Mouse (Mus musculus) embryo, embryonic 11 days (tissue): ENCODE measurements at regions not wholly inside any gene's neighbourhood (a gene's known extent, or its start where the extent isn't known, plus 50 kb on each side); places are given as distances from the start of the nearest gene placed in this dataset.
"Not testable (repeated sequence)": the region's sequence is repeated elsewhere in the genome, so short reads cannot be mapped to it uniquely, and the experiment has no call there.

Experiments
- DNase-seq: peaks from one replicate; pipeline ENCODE4 v3.0.0-alpha.2; 2015

GRCm38 (mm10) chrX:152511922-152512321 lies 51.2 kb upstream of the Cldn34a start:
- DNase-seq = not testable (repeated sequence)

GRCm38 (mm10) chrX:152505405-152505804 lies 57.7 kb upstream of the Cldn34a start:
- not testable (repeated sequence) for DNase-seq

DNA sequence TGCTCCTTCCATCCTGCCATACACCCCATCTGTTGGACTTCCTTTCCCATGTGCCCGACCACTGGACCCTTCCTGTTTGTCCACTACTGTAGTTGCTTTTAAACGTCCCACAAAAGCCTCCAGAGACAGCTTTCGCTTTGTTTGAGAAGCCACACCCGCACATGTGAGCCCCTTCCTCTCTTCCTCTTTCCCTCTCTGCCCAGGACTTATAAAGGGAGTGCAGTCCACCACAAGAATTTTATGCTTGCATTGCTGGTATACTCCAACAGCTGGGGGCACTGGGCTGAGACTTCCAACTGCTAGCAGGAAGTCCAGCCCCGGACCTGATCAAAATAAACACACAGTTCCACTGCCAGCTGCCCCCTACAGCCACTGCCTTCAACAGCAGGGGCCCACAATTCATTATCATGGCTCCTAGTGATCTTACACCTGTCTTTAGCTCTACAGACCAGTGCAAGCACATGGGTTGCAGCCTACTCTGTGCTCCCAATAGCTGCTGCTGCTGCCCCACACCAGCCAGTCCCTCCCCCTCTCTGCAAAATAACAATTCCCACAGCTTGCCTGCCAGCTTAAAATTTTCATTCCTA lies 63.7 kb upstream of the Cldn34a start:
- DNase-seq = not testable (repeated sequence)

- DNase-seq = peak; percentile 2
Measured at GRCm38 (mm10) chrX:152471387-152472010, 91.6 kb upstream of the Cldn34a start.

DNA sequence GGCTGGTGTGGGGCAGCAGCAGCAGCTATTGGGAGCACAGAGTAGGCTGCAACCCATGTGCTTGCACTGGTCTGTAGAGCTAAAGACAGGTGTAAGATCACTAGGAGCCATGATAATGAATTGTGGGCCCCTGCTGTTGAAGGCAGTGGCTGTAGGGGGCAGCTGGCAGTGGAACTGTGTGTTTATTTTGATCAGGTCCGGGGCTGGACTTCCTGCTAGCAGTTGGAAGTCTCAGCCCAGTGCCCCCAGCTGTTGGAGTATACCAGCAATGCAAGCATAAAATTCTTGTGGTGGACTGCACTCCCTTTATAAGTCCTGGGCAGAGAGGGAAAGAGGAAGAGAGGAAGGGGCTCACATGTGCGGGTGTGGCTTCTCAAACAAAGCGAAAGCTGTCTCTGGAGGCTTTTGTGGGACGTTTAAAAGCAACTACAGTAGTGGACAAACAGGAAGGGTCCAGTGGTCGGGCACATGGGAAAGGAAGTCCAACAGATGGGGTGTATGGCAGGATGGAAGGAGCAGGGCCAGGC lies 56.0 kb upstream of the Gpr173 start:
- not testable (repeated sequence) for DNase-seq

- DNase-seq = not testable (repeated sequence)
Measured at GRCm38 (mm10) chrX:152418512-152418911, 50.0 kb upstream of the Gpr173 start.
